Mouse (Mus musculus) CH12.LX (cell line): ENCODE data around the gene Dnajb7. TPM values are rescaled to one million over a fixed set of nuclear protein-coding genes. Genes with fewer than 3 reads are reported as not detected.
A peak's percentile ranks its signal among the peaks of the same experiment; 100 is the strongest.

Experiments
- DNase-seq: peaks from one replicate; pipeline ENCODE4 v3.0.0-alpha.2; 2013; ENCODE audit errors: extremely low read depth
- H3K27ac ChIP-seq: 2 replicates; pipeline ENCODE4 v1.5.1; 2012; ENCODE audit warnings: low read depth, mild to moderate bottlenecking, control low read depth, moderate library complexity; ENCODE audit not compliant: insufficient read depth
- H3K27me3 ChIP-seq: replicated peaks from 2 replicates; pipeline ENCODE3; 2012; ENCODE audit warnings: inconsistent platforms
- H3K36me3 ChIP-seq, 2 experiments: replicated peaks in 1 of 2; 2 replicates each; pipeline versions ENCODE3 to v1.6.1; 2012; ENCODE audit warnings: inconsistent platforms in 1 of 2, low read length in 1 of 2, mild to moderate bottlenecking in 1 of 2, mixed read lengths in 1 of 2, moderate library complexity in 1 of 2; ENCODE audit not compliant: control insufficient read depth in 1 of 2, insufficient read depth in 1 of 2
- H3K4me1 ChIP-seq, 2 experiments: 2 replicates each; pipeline ENCODE4 v1.6.1; 2012; ENCODE audit warnings: inconsistent platforms in 1 of 2, moderate library complexity in 1 of 2; ENCODE audit not compliant: insufficient read depth in 2 of 2, control insufficient read depth in 1 of 2
- H3K4me2 ChIP-seq: 2 replicates; pipeline ENCODE4 v1.6.1; 2012; ENCODE audit warnings: low read depth, mild to moderate bottlenecking, control low read depth; ENCODE audit not compliant: poor library complexity, insufficient read depth, severe bottlenecking
- H3K4me3 ChIP-seq, 3 experiments: fragments of 150-350 bp in 1 of 3; sonication (generic) in 1 of 3; replicated peaks in 1 of 3; 2 replicates each; pipeline versions ENCODE3 to v1.5.1; 2011 to 2012; ENCODE audit warnings: low read depth in 2 of 3, low read length in 2 of 3, mild to moderate bottlenecking in 2 of 3, moderate library complexity in 2 of 3, control low read depth in 1 of 3, improper control_type of control experiment in 1 of 3, inconsistent platforms in 1 of 3, mixed read lengths in 1 of 3; ENCODE audit not compliant: poor library complexity in 1 of 3
- H3K79me2 ChIP-seq: replicated peaks from 2 replicates; pipeline ENCODE4 v1.6.1; 2012; ENCODE audit warnings: mild to moderate bottlenecking, moderate library complexity; ENCODE audit not compliant: control insufficient read depth, poor library complexity, insufficient read depth, severe bottlenecking; ENCODE audit errors: extremely low read depth
- H3K9ac ChIP-seq: 2 replicates; pipeline ENCODE4 v1.6.1; 2012; ENCODE audit warnings: low read depth, mild to moderate bottlenecking, control low read depth, moderate library complexity; ENCODE audit not compliant: insufficient read depth
- H3K9me3 ChIP-seq: replicated peaks from 2 replicates; pipeline ENCODE3; 2012; ENCODE audit warnings: low read length, inconsistent platforms, mixed read lengths
- BHLHE40 ChIP-seq: IDR thresholded peaks from 2 replicates; pipeline ENCODE4 v1.6.1; 2011; ENCODE audit warnings: mild to moderate bottlenecking, low read depth, low read length, improper control_type of control experiment
- CHD1 ChIP-seq: IDR thresholded peaks from 2 replicates; pipeline ENCODE4 v1.6.1; 2012; ENCODE audit warnings: low read depth, low read length, improper control_type of control experiment, inconsistent platforms
- CHD2 ChIP-seq: IDR thresholded peaks from 2 replicates; pipeline ENCODE4 v1.6.1; 2011; ENCODE audit warnings: low read length, improper control_type of control experiment
- E2F4 ChIP-seq: IDR thresholded peaks from 2 replicates; pipeline ENCODE4 v1.6.1; 2011; ENCODE audit warnings: low read depth, low read length, improper control_type of control experiment; ENCODE audit not compliant: insufficient replicate concordance
- ELF1 ChIP-seq: IDR thresholded peaks from 2 replicates; pipeline ENCODE4 v1.6.1; 2014; ENCODE audit warnings: low read depth, mild to moderate bottlenecking, inconsistent platforms, low read length, improper control_type of control experiment
- EP300 ChIP-seq: IDR thresholded peaks from 2 replicates; pipeline ENCODE4 v1.6.1; 2011; ENCODE audit warnings: low read length, improper control_type of control experiment
- ETS1 ChIP-seq: conservative IDR thresholded peaks from 2 replicates; pipeline ENCODE4 v1.6.1; 2012; ENCODE audit warnings: low read depth, mild to moderate bottlenecking, inconsistent platforms, low read length, improper control_type of control experiment, moderate library complexity
- GABPA ChIP-seq: IDR thresholded peaks from 2 replicates; pipeline ENCODE4 v1.6.1; 2012; ENCODE audit warnings: low read depth, low read length, improper control_type of control experiment, inconsistent platforms; ENCODE audit not compliant: insufficient replicate concordance
- HCFC1 ChIP-seq: IDR thresholded peaks from 2 replicates; pipeline ENCODE4 v1.6.1; 2012; ENCODE audit warnings: low read depth, mild to moderate bottlenecking, inconsistent platforms, low read length, improper control_type of control experiment
- IRF4 ChIP-seq: IDR thresholded peaks from 2 replicates; pipeline ENCODE4 v1.6.1; 2014; ENCODE audit warnings: low read depth, mild to moderate bottlenecking, inconsistent platforms, low read length, improper control_type of control experiment
- JUN ChIP-seq: IDR thresholded peaks from 2 replicates; pipeline ENCODE4 v1.6.1; 2011; ENCODE audit warnings: low read depth, mild to moderate bottlenecking, low read length, improper control_type of control experiment, moderate library complexity; ENCODE audit not compliant: insufficient read depth
- JUND ChIP-seq: conservative IDR thresholded peaks from 2 replicates; pipeline ENCODE4 v1.6.1; 2011; ENCODE audit warnings: low read depth, low read length, improper control_type of control experiment
- KAT2A ChIP-seq: IDR thresholded peaks from 2 replicates; pipeline ENCODE4 v1.6.1; 2012; ENCODE audit warnings: low read length, improper control_type of control experiment, inconsistent platforms; ENCODE audit not compliant: insufficient replicate concordance
- MAFK ChIP-seq: IDR thresholded peaks from 2 replicates; pipeline ENCODE4 v1.6.1; 2011; ENCODE audit warnings: low read length, improper control_type of control experiment; ENCODE audit not compliant: insufficient replicate concordance
- MAX ChIP-seq: IDR thresholded peaks from 2 replicates; pipeline ENCODE4 v1.6.1; 2011; ENCODE audit warnings: low read length, improper control_type of control experiment
- MAZ ChIP-seq: IDR thresholded peaks from 2 replicates; pipeline ENCODE4 v1.6.1; 2012; ENCODE audit warnings: low read depth, mild to moderate bottlenecking, inconsistent platforms, low read length, improper control_type of control experiment, moderate library complexity
- MEF2A ChIP-seq: IDR thresholded peaks from 2 replicates; pipeline ENCODE4 v1.6.1; 2014; ENCODE audit warnings: low read depth, mild to moderate bottlenecking, inconsistent platforms, low read length, improper control_type of control experiment, borderline replicate concordance
- NELFE ChIP-seq: IDR thresholded peaks from 2 replicates; pipeline ENCODE4 v1.6.1; 2011; ENCODE audit warnings: low read depth, low read length, improper control_type of control experiment
- NRF1 ChIP-seq: IDR thresholded peaks from 2 replicates; pipeline ENCODE4 v1.6.1; 2014; ENCODE audit warnings: low read depth, mild to moderate bottlenecking, inconsistent platforms, low read length, improper control_type of control experiment, moderate library complexity
- PAX5 ChIP-seq: IDR thresholded peaks from 2 replicates; pipeline ENCODE4 v1.6.1; 2012; ENCODE audit warnings: low read length, inconsistent platforms, mixed read lengths
- POLR2A ChIP-seq: IDR thresholded peaks from 2 replicates; pipeline ENCODE4 v1.6.1; 2011; ENCODE audit warnings: low read depth, mild to moderate bottlenecking, improper control_type of control experiment, low read length
- POLR2AphosphoS2 ChIP-seq: IDR thresholded peaks from 2 replicates; pipeline ENCODE4 v1.6.1; 2011; ENCODE audit warnings: low read depth, low read length, improper control_type of control experiment
- RAD21 ChIP-seq: IDR thresholded peaks from 2 replicates; pipeline ENCODE4 v1.6.1; 2011; ENCODE audit warnings: low read depth, mild to moderate bottlenecking, low read length, improper control_type of control experiment, moderate library complexity
- RCOR1 ChIP-seq: conservative IDR thresholded peaks from 2 replicates; pipeline ENCODE4 v1.6.1; 2012; ENCODE audit warnings: low read depth, mild to moderate bottlenecking, inconsistent platforms, low read length, improper control_type of control experiment
- SIN3A ChIP-seq: IDR thresholded peaks from 2 replicates; pipeline ENCODE4 v1.6.1; 2012; ENCODE audit warnings: low read length, improper control_type of control experiment, inconsistent platforms
- SMC3 ChIP-seq: IDR thresholded peaks from 2 replicates; pipeline ENCODE4 v1.6.1; 2011; ENCODE audit warnings: low read depth, low read length, improper control_type of control experiment
- TBP ChIP-seq: conservative IDR thresholded peaks from 2 replicates; pipeline ENCODE4 v1.6.1; 2011; ENCODE audit warnings: low read depth, low read length, improper control_type of control experiment
- UBTF ChIP-seq: IDR thresholded peaks from 2 replicates; pipeline ENCODE4 v1.6.1; 2012; ENCODE audit warnings: low read depth, mild to moderate bottlenecking, inconsistent platforms, low read length, improper control_type of control experiment, moderate library complexity
- USF1 ChIP-seq: IDR thresholded peaks from 2 replicates; pipeline ENCODE4 v1.6.1; 2014; ENCODE audit warnings: low read depth, mild to moderate bottlenecking, inconsistent platforms, low read length, improper control_type of control experiment
- USF2 ChIP-seq: conservative IDR thresholded peaks from 2 replicates; pipeline ENCODE4 v1.6.1; 2011; ENCODE audit warnings: low read depth, low read length, improper control_type of control experiment
- ZC3H11A ChIP-seq: IDR thresholded peaks from 2 replicates; pipeline ENCODE4 v1.6.1; 2012; ENCODE audit warnings: low read depth, mild to moderate bottlenecking, inconsistent platforms, low read length, improper control_type of control experiment
- ZMIZ1 ChIP-seq: IDR thresholded peaks from 2 replicates; pipeline ENCODE4 v1.6.1; 2012; ENCODE audit warnings: low read depth, mild to moderate bottlenecking, inconsistent platforms, low read length, improper control_type of control experiment
- ZNF384 ChIP-seq: IDR thresholded peaks from 2 replicates; pipeline ENCODE4 v1.6.1; 2012; ENCODE audit warnings: low read depth, low read length, improper control_type of control experiment, inconsistent platforms
- dilution Hi-C: fragments of 300-500 bp; cut with MboI; formaldehyde crosslinking; loops from 2 replicates; pipeline ENCODE4 v1.14.3; 2020; ENCODE audit warnings: low sequenced_read_pairs; ENCODE audit not compliant: extremely low pct_unique_long_range_greater_than_20kb, extremely low pct_ligation_motif_present
- in situ Hi-C: fragments of 300-500 bp; cut with MboI; formaldehyde crosslinking; loops from 3 replicates; pipeline ENCODE4 v1.14.3; 2019; ENCODE audit warnings: low sequenced_read_pairs, low pct_ligation_motif_present, low pct_unique_long_range_greater_than_20kb, mixed read lengths
- polyA plus RNA-seq: library from polyadenylated mRNA; unstranded; fragments of >175 nt; gene quantifications from 2 replicates; pipeline ENCODE4 v1.2.1, GENCODE M21; 2012; ENCODE audit warnings: low read depth; ENCODE audit not compliant: insufficient read length
- total RNA-seq, 2 experiments: library from RNA; depleted of rRNA; stranded (reverse); fragments of 300-350 nt in 1 of 2; fragments of >200 nt in 1 of 2; gene quantifications; 2 replicates each; pipeline ENCODE4 v1.2.3; 2012 to 2014

The Dnajb7 gene
- total and polyA plus RNA-seq, 3 experiments: not detected

DNA sequence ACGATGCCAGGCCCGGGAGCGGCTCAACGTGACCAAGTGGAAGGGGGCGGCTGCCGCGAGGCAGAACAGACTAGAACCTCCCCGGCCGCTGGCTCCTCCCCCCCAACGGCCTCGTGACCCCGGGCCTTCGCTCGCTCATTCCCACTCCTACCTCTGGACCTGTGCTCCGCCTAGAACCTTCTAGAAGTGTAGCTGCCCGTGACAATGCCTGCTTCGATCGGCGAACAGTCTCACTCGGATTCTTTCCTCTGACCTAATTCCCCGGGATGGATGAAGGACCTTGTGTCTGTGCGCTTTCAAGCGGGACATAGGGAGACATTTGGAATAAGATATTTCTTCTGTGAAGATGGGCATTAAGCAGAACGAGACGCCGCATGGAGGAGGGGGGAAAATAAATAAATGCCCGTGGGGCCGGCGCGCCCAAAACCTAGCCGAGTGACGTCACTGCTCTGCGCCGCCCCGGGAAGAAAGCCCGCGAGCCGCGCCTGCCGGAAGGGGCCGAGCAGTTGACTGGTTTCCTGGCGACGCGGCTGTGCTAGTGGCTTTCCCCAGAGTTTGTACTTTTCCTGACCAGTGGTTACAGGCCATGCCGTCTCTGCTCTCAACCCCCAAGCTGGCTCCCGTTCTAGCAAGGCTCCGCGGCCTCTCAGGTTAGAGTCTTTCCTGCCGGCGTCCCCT, 8.3 kb downstream of the Dnajb7 start, which contains the start of the genes St13 and Xpnpep3 (continued):
- TF ChIP-seq JUN (no peak), SIN3A (peak; percentile 77; the same call in 1 of the 2 replicates), ZC3H11A (no peak), MAX (peak; percentile 98), MAZ (0 out of 2 replicates have a peak, but pooled peaks have one; percentile 0), MAFK (no peak), RAD21 (no peak), ZMIZ1 (peak; percentile 65; the same call in 1 of the 2 replicates), CHD1 (no peak), RCOR1 (no peak), TBP (peak; percentile 42; the same call in 1 of the 2 replicates), HCFC1 (peak; percentile 93), MEF2A (no peak; the same call in 1 of the 2 replicates), NELFE (peak; percentile 80), POLR2A (peak; percentile 64), KAT2A (peak; percentile 89; the same call in 1 of the 2 replicates)
- TF ChIP-seq, all 38 proteins: peak for 18

DNA sequence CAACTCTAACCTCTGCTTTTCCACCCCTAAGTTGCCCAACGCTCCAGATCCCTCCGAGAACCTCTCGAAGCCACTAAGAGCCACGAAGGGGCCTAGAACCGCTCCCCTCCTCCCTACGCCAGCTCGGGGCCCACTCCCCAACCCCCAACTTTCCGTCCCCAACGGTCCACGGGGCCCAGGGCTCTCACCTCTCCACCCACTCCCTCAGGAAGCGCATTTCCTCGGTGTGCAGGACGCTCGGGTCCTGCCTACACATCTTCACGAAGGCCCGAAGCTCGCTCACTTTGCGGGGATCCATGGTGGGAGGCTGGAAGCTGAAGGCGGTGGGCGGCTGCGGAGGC, 8.8 kb downstream of the Dnajb7 start:
- Histone ChIP-seq H3K79me2 (peaks cover 74% of the 10 kb centered on the region), H3K4me1 (peaks cover 0 to 49% of the 10 kb centered on the region in 2 experiments; a peak in 2 of 4 replicates), H3K4me3 (peak overlapping the region; percentile 68 to 98 (median 93)), H3K9me3 (no peaks in the 10 kb centered on the region), H3K9ac (peak overlapping the region; percentile 79), H3K36me3 (peaks cover 6 to 28% of the 10 kb centered on the region in 2 experiments), H3K27ac (peak overlapping the region; percentile 82), H3K27me3 (no peaks in the 10 kb centered on the region), H3K4me2 (peak overlapping the region; percentile 100; the same call in 1 of the 2 replicates)
- in situ Hi-C loops: no loop called here
- DNase-seq: no peak
- dilution Hi-C loops: no loop called here
- 0 out of 2 replicates have a peak, but pooled peaks have one; percentile 18 for TF ChIP-seq MAZ
- TF ChIP-seq ZNF384: 0 out of 2 replicates have a peak, but pooled peaks have one; percentile 0
- no peak for TF ChIP-seq UBTF
- peak; percentile 66; the same call in 1 of the 2 replicates for TF ChIP-seq POLR2A
- TF ChIP-seq SMC3: no peak
- TF ChIP-seq ETS1: no peak
- TF ChIP-seq POLR2AphosphoS2: no peak
- TF ChIP-seq E2F4: no peak
- no peak for TF ChIP-seq RAD21
- TF ChIP-seq IRF4: 0 out of 2 replicates have a peak, but pooled peaks have one; percentile 9
- no peak for TF ChIP-seq EP300
- no peak for TF ChIP-seq RCOR1
- TF ChIP-seq ELF1: peak; percentile 7; the same call in 1 of the 2 replicates
- TF ChIP-seq JUND: no peak
- TF ChIP-seq MEF2A: 0 out of 2 replicates have a peak, but pooled peaks have one; percentile 25
- no peak for TF ChIP-seq BHLHE40
- no peak for TF ChIP-seq HCFC1
- no peak for TF ChIP-seq KAT2A
- no peak for TF ChIP-seq USF1
- TF ChIP-seq JUN: no peak
- no peak for TF ChIP-seq PAX5
- TF ChIP-seq CHD1: 0 out of 2 replicates have a peak, but pooled peaks have one; percentile 30
- no peak for TF ChIP-seq ZMIZ1
- no peak for TF ChIP-seq NRF1
- TF ChIP-seq ZC3H11A: no peak
- no peak for TF ChIP-seq USF2
- peak; percentile 68 for TF ChIP-seq CHD2
- no peak for TF ChIP-seq MAX
- TF ChIP-seq GABPA: no peak
- TF ChIP-seq NELFE: no peak; the same call in 1 of the 2 replicates
